Comparison of ENCODE assay signal across 13 mouse cellular contexts in the genomic region with DNA sequence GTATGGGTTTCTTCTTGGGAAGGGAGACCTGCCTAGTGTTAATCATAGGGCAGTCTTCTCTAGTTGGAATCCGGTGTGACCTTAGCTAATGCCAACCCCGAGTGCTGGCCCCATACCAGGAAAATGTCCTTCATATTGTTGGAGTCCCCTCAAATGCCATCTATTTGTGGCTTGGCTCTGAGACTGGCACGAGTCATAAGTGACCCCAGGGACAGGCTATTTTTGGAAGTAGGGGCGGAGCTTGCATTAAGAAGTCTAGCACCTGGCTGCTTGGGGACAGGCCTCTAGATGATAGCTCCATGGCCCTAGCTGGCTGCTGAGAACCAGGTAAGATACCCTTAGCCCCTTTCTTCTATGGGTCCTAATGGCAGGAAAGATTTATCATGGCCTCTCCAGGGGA. TPM values are rescaled to one million over a fixed set of nuclear protein-coding genes. Genes with fewer than 3 reads are reported as not detected.
DNase-seq lines count a peak whose midpoint lies in the region; ATAC-seq lines count a peak whose summit lies in the region.
"Had no signal": no experiment of that assay in that cellular context is flagged by ENCODE, and none has a peak within 500 bp of the region (broad histone marks: within the 10 kb centered on the region; RNA-seq: fewer than 3 reads in every experiment).

A gene (plus strand): TSS at position 220 of the 400 bp plus-strand sequence.

- no peak within 1 kb of the TSS for H3K4me2 ChIP-seq in intestine, embryonic 15.5 days (replicated peaks)
- no peak within 1 kb of the TSS for H3K4me2 ChIP-seq in intestine, embryonic 16.5 days (ENCODE audit: low read depth, low read length)
- no peak within 1 kb of the TSS for H3K4me2 ChIP-seq in liver, embryonic 11.5 days

- no peaks in the 10 kb centered on the region for H3K36me3 ChIP-seq in intestine, embryonic 15.5 days
- H3K36me3 ChIP-seq in intestine, embryonic 16.5 days (ENCODE audit: control insufficient read depth, insufficient read depth, low read length), result no peaks in the 10 kb centered on the region
- H3K36me3 ChIP-seq in heart, embryonic 10.5 days, result no peaks in the 10 kb centered on the region
- H3K36me3 ChIP-seq in liver, embryonic 11.5 days (ENCODE audit: control insufficient read depth, insufficient read depth, low read length), result no peaks in the 10 kb centered on the region

- H3K27me3 ChIP-seq in intestine, embryonic 15.5 days (replicated peaks), result no peaks in the 10 kb centered on the region
- no peaks in the 10 kb centered on the region; the same call in 1 of the 2 replicates for H3K27me3 ChIP-seq in intestine, embryonic 16.5 days (replicated peaks; ENCODE audit: control insufficient read depth, insufficient read depth, low read length)
- H3K27me3 ChIP-seq in heart, embryonic 10.5 days (ENCODE audit: insufficient read depth, poor library complexity, severe bottlenecking), result 0 out of 2 replicates have a peak, but pooled peaks cover 7% of the 10 kb centered on the region
- H3K27me3 ChIP-seq in liver, embryonic 11.5 days (replicated peaks; ENCODE audit: control insufficient read depth, insufficient read depth, low read length), result no peaks in the 10 kb centered on the region; the same call in 1 of the 2 replicates

- WGBS in intestine, embryonic 15.5 days, result 71% methylated on average over 4 of the region's 4 CpGs
- WGBS in intestine, embryonic 16.5 days, result 71% methylated on average over 4 of the region's 4 CpGs
- 62% methylated on average over 4 of the region's 4 CpGs for WGBS in heart, embryonic 10.5 days
- 66% methylated on average over 4 of the region's 4 CpGs for WGBS in liver, embryonic 11.5 days

- no peaks in the 10 kb centered on the region for H3K9me3 ChIP-seq in intestine, embryonic 15.5 days
- H3K9me3 ChIP-seq in intestine, embryonic 16.5 days (ENCODE audit: control insufficient read depth, low read length), result no peaks in the 10 kb centered on the region
- no peaks in the 10 kb centered on the region for H3K9me3 ChIP-seq in heart, embryonic 10.5 days
- no peaks in the 10 kb centered on the region for H3K9me3 ChIP-seq in liver, embryonic 11.5 days (ENCODE audit: control insufficient read depth, low read length)

- H3K9ac ChIP-seq in intestine, embryonic 15.5 days, result no peak within 1 kb of the TSS
- no peak within 1 kb of the TSS for H3K9ac ChIP-seq in intestine, embryonic 16.5 days (ENCODE audit: low read depth, low read length)
- H3K9ac ChIP-seq in liver, embryonic 11.5 days (ENCODE audit: low read depth, low read length), result no peak within 1 kb of the TSS
- H3K9ac ChIP-seq: liver, embryonic 14.5 days had no signal

- DNase-seq in adrenal gland, postnatal 25 days, result peak; percentile 84
- no peak for DNase-seq in heart, embryonic 10.5 days (ENCODE audit: low spot score)
- DNase-seq in lung, postnatal 10 days, result peak; percentile 52
- no peak for DNase-seq in frontal cortex, postnatal 10 days (ENCODE audit: low spot score in 2 of 2)
- DNase-seq in liver, embryonic 11.5 days (ENCODE audit: low spot score), result no peak
- DNase-seq in right cerebral cortex, postnatal 4 days, result no peak
- DNase-seq: cerebellum, adult 18-20 months; layer of hippocampus, adult 9-11 months had no signal

- no peak within 1 kb of the TSS for H3K27ac ChIP-seq in intestine, embryonic 15.5 days
- no peak within 1 kb of the TSS for H3K27ac ChIP-seq in intestine, embryonic 16.5 days (ENCODE audit: low read length)
- peak within 1 kb of the TSS; percentile 72 for H3K27ac ChIP-seq in heart, embryonic 10.5 days
- H3K27ac ChIP-seq in liver, embryonic 11.5 days (ENCODE audit: low read depth, low read length), result no peak within 1 kb of the TSS
- H3K27ac ChIP-seq: liver, embryonic 14.5 days had no signal

- H3K4me1 ChIP-seq in intestine, embryonic 15.5 days (replicated peaks), result no peaks in the 10 kb centered on the region
- no peaks in the 10 kb centered on the region for H3K4me1 ChIP-seq in intestine, embryonic 16.5 days (ENCODE audit: control insufficient read depth, insufficient read depth, low read length)
- peaks cover 22% of the 10 kb centered on the region for H3K4me1 ChIP-seq in heart, embryonic 10.5 days
- H3K4me1 ChIP-seq in liver, embryonic 11.5 days (replicated peaks; ENCODE audit: control insufficient read depth, insufficient read depth, low read length), result no peaks in the 10 kb centered on the region

- no peak within 1 kb of the TSS for H3K4me3 ChIP-seq in intestine, embryonic 15.5 days (replicated peaks)
- no peak within 1 kb of the TSS for H3K4me3 ChIP-seq in intestine, embryonic 16.5 days (ENCODE audit: low read length)
- H3K4me3 ChIP-seq in heart, embryonic 10.5 days, result no peak within 1 kb of the TSS
- no peak within 1 kb of the TSS for H3K4me3 ChIP-seq in liver, embryonic 11.5 days (ENCODE audit: low read depth, low read length)

- peak; percentile 41; the same call in 1 of the 2 replicates for ATAC-seq in intestine, embryonic 15.5 days
- ATAC-seq in intestine, embryonic 16.5 days, result no peak
- no peak for ATAC-seq in liver, embryonic 11.5 days (replicated peaks; ENCODE audit: low FRiP score)

RNA-seq across cellular contexts. Expression of the gene that starts here (rescaled TPM):
- 0.40 and 0.51 TPM in 2 replicates for polyA plus RNA-seq in intestine, embryonic 15.5 days (2015; fragmentation: Nextera tagmentation; extraction: Ambion mirVana)
- polyA plus RNA-seq in intestine, embryonic 16.5 days (2015; fragmentation: Nextera tagmentation; extraction: Ambion mirVana), result 0.20 and 0.35 TPM in 2 replicates
- 3.3 and 4.1 TPM in 2 replicates for total RNA-seq in adrenal gland, postnatal 25 days (2021)
- polyA plus RNA-seq in heart, embryonic 10.5 days (2016; fragmentation: Nextera tagmentation; extraction: Ambion mirVana), result 0.64 and 1.2 TPM in 2 replicates
- 0.25 TPM in 2 replicates for polyA plus RNA-seq in liver, embryonic 11.5 days (2014; fragmentation: Nextera tagmentation; extraction: Ambion mirVana)
- total RNA-seq: hematopoietic stem cell, adult 5-6 weeks had no signal
- polyA plus RNA-seq: testis, adult 2 months had no signal

Comparison
In these comparisons a context has a peak if more than half of its experiments do, and no peak if none do; other contexts are left out.
1. Peak in ATAC-seq in intestine, embryonic 15.5 days; RNA of the gene not detected or under 1 TPM.
2. DNase-seq: peak in adrenal gland, postnatal 25 days (single experiment) and lung, postnatal 10 days (single experiment); none in heart, embryonic 10.5 days (single experiment), frontal cortex, postnatal 10 days (0 of 2), liver, embryonic 11.5 days (single experiment) and right cerebral cortex, postnatal 4 days (single experiment).